Mouse (Mus musculus): ENCODE measurements around the gene Ilk. TPM values are rescaled to one million over a fixed set of nuclear protein-coding genes. Genes with fewer than 3 reads are reported as not detected.

Gene Ilk
- polyA plus RNA-seq, 1 experiment from 2014 or later: 317 TPM

DNA sequence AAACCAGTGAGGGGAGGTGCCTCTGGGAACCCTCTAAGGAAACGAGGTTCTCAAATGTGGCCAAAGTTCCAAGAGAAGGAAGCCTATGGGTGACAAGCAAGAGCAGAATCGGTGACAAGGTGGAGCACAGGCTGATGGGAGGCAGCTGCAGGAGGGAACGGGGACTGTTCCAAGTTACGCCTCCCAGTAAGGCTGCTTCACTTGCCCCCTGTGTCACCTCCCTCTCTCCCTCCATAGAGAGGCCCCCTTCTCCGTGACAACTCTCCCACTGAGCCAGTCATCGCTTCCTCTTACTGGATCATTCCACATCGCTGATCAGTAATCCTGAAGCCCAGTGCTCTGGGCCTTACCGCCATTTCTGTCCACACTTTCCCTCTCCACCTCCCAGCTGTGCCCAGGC, 38.3 kb downstream of the Ilk start:
- H3K27me3 ChIP-seq: no peaks in the 10 kb centered on the region
- ATAC-seq (ENCODE audit: low FRiP score, low read depth): no peak
- H3K36me3 ChIP-seq: peaks cover 66% of the 10 kb centered on the region
- H3K9ac ChIP-seq: no peak overlapping the region
- H3K4me1 ChIP-seq: peaks cover 64% of the 10 kb centered on the region
- 68% methylated on average over 8 of the region's 8 CpGs for WGBS
- H3K4me2 ChIP-seq (replicated peaks): no peak overlapping the region
- no peak overlapping the region for H3K27ac ChIP-seq
- no peak overlapping the region for H3K4me3 ChIP-seq
- H3K9me3 ChIP-seq: no peaks in the 10 kb centered on the region

DNA sequence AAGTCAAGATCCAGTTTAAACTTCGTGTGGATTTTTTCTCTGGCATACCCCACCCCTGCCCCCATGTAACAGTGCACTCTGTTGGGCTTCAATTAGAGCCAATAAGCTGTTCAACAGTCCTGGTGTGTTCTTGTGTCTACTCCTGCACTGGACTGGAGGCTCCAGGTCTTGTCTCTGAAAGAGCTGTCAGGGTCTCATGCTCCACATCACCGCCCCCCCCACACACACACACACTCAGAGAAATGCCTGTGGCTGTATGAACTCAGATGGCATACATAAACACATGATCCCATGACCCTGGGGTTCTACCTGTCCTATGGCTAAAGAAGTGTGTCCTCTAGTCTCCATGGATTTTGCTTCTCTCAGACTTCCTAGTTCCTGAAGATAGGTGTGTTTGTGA, 39.6 kb downstream of the Ilk start:
- Histone ChIP-seq H3K4me1 (peaks cover 68% of the 10 kb centered on the region), H3K36me3 (peaks cover 66% of the 10 kb centered on the region), H3K27me3 (no peaks in the 10 kb centered on the region), H3K27ac (no peak overlapping the region), H3K9me3 (no peaks in the 10 kb centered on the region), H3K4me2 (replicated peaks) (no peak overlapping the region), H3K9ac (no peak overlapping the region), H3K4me3 (no peak overlapping the region)
- 87% methylated on average over 2 of the region's 2 CpGs for WGBS
- no peak for ATAC-seq (ENCODE audit: low FRiP score, low read depth)

DNA sequence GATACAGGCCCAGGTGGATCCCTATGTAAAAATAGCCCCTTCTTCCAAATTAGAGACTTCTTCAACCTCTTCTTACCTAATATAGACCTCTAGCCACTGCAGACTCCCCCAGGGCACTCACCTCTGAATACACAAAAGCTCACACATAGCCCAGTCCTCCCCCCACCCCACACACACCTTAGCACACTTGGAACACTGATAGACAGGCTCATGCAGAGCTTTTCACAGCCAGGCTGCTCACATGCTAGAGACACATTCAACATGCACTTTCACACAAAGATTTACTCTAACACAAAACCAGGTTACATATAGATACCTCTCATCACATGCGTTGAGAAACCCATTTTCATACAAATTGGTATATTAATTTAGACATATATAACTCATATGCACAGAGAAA, 40.9 kb downstream of the Ilk start:
- H3K4me1 ChIP-seq: peaks cover 69% of the 10 kb centered on the region
- no peaks in the 10 kb centered on the region for H3K9me3 ChIP-seq
- H3K4me3 ChIP-seq: peak overlapping the region; percentile 44
- no peak for ATAC-seq (ENCODE audit: low FRiP score, low read depth)
- WGBS: 79% methylated on average over 1 of the region's 1 CpGs
- no peaks in the 10 kb centered on the region for H3K27me3 ChIP-seq
- H3K9ac ChIP-seq: peak overlapping the region; percentile 66; the same call in 1 of the 2 replicates
- H3K27ac ChIP-seq: peak overlapping the region; percentile 98; the same call in 1 of the 2 replicates
- peak overlapping the region; percentile 77 for H3K4me2 ChIP-seq (replicated peaks)
- H3K36me3 ChIP-seq: peaks cover 66% of the 10 kb centered on the region

DNA sequence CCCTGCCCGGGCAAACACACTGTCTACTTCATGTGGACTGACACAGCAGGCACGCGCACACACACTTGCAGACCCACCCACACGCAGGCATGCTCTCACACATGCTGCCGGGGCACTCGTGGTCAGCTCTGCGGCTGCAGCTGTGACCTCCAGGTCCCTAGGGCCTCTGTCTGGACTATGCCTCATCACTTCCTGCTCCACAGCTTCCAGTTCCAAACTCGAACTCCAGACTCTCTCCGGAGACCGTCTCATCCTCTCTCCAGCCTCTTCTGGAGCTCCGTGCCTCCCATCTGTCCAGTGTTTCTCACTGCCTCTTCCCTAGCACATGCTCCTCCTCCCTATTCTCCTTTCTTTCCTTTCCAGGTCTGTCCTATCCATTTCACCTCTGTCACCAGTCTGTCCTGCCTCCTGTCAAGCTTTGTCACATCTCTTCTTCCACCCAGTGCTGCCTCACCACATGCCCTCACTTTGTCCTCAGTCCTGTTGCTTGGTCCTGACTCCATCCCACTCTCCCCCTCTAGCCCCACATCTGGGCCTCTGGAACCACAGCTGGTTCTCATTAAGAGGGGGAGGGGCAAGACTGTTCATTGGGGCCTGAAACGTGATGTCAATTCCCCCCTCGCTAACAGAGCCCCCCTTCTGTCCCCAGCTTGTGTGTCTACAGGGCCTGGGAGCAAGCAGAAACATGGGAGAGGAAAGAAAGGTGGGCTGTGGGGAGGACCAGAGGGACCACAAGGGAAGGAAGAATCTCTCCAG, 41.6 kb downstream of the Ilk start:
- WGBS: 10% methylated on average over 13 of the region's 13 CpGs
- ATAC-seq (ENCODE audit: low FRiP score, low read depth): peak; percentile 93
- Histone ChIP-seq H3K4me3 (peak overlapping the region; percentile 44), H3K27ac (peak overlapping the region; percentile 98), H3K36me3 (peaks cover 66% of the 10 kb centered on the region), H3K9ac (peak overlapping the region; percentile 66), H3K4me1 (peaks cover 72% of the 10 kb centered on the region), H3K27me3 (no peaks in the 10 kb centered on the region), H3K9me3 (no peaks in the 10 kb centered on the region), H3K4me2 (replicated peaks) (peak overlapping the region; percentile 77)

DNA sequence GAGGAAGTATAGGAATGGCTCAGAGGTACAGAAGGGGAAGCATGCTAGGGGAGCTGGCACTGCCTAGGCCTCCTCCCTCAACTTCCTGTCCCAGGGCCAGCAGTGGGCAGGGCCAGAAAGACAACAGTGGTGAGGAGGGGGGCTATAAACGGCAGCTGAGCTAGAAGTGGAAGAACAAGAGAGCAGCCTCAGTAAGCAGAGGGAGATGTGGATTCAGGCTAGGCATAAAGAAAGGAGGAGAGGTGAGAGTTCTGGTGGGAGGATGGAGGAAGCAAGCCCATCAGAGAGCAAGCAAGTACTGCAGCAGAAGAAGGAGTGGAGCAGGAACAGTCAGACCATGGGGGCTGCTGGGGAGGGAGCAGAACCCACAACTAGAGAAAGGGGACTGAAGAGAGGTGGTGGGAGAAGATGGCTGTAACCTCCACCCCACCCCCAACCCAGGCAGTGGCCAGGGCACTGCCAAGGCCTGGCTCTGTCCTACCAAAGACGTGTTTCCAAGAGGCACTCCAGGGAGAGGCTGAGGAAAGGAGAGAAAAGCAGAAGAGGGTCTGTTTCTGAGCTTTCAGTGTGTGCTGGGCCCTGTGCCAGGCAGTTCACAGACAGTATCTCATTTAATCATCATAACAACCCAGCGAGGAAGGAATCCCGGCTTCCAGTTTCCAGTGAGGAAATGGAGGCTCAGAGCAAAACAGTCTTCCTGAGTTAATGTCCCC, 42.3 kb downstream of the Ilk start:
- no peaks in the 10 kb centered on the region for H3K9me3 ChIP-seq
- peak; percentile 93 for ATAC-seq (ENCODE audit: low FRiP score, low read depth)
- peak overlapping the region; percentile 77 for H3K4me2 ChIP-seq (replicated peaks)
- peaks cover 74% of the 10 kb centered on the region for H3K4me1 ChIP-seq
- H3K4me3 ChIP-seq: peak overlapping the region; percentile 44
- H3K9ac ChIP-seq: peak overlapping the region; percentile 59
- H3K27ac ChIP-seq: peak overlapping the region; percentile 98
- peaks cover 70% of the 10 kb centered on the region for H3K36me3 ChIP-seq
- H3K27me3 ChIP-seq: no peaks in the 10 kb centered on the region
- WGBS: 4% methylated on average over 4 of the region's 4 CpGs

DNA sequence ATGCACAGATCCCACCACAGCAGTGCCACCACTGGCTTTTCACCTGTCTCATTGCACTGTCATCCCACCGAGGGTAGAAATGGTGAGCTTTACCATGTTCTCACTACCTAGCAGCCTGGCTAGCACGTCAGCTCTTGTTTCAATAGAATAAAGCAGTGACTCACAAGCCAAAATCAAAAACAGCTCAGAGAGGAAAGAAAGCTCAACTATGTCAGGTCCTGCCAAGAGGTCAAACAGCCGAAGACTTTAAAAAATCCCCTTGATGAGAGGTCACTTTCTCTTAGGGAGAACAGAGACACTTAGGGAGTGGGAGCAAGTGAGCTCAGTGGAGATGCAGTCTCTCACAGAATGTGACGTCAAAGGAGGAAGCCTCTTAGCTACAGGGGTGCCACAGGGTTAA, 47.5 kb downstream of the Ilk start:
- H3K4me3 ChIP-seq: no peak overlapping the region
- peak overlapping the region; percentile 27; the same call in 1 of the 2 replicates for H3K9ac ChIP-seq
- H3K36me3 ChIP-seq: peaks cover 60% of the 10 kb centered on the region
- H3K9me3 ChIP-seq: no peaks in the 10 kb centered on the region
- no peak for ATAC-seq (ENCODE audit: low FRiP score, low read depth)
- H3K4me2 ChIP-seq (replicated peaks): peak overlapping the region; percentile 93
- peaks cover 72% of the 10 kb centered on the region for H3K4me1 ChIP-seq
- no peak overlapping the region; the same call in 1 of the 2 replicates for H3K27ac ChIP-seq
- no peaks in the 10 kb centered on the region for H3K27me3 ChIP-seq
- 38% methylated on average over 4 of the region's 4 CpGs for WGBS

DNA sequence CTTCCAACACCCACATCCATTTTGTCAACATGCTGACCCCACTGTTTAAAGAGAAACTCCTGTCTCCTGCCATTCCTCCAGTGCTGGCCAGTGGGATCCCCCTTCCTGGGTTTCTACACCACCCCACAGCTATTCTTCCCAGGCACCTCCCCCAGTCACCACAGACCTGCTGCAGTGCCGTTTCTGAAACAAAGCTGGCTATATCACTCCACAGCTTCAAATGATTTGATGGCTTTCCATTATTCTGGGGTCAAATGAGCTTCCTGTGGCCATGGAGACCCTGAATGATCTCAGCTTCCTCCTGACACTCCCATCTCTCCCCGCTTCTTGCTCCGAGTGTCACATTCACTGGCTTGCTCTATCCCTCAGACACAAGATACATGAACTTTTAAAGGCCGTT, 48.2 kb downstream of the Ilk start:
- Histone ChIP-seq H3K27me3 (no peaks in the 10 kb centered on the region), H3K27ac (no peak overlapping the region), H3K36me3 (peaks cover 57% of the 10 kb centered on the region), H3K9ac (peak overlapping the region; percentile 27; the same call in 1 of the 2 replicates), H3K4me3 (peak overlapping the region; percentile 5; the same call in 1 of the 2 replicates), H3K4me1 (peaks cover 66% of the 10 kb centered on the region), H3K9me3 (no peaks in the 10 kb centered on the region), H3K4me2 (replicated peaks) (peak overlapping the region; percentile 93)
- WGBS: 35% methylated on average over 4 of the region's 4 CpGs
- ATAC-seq (ENCODE audit: low FRiP score, low read depth): no peak

DNA sequence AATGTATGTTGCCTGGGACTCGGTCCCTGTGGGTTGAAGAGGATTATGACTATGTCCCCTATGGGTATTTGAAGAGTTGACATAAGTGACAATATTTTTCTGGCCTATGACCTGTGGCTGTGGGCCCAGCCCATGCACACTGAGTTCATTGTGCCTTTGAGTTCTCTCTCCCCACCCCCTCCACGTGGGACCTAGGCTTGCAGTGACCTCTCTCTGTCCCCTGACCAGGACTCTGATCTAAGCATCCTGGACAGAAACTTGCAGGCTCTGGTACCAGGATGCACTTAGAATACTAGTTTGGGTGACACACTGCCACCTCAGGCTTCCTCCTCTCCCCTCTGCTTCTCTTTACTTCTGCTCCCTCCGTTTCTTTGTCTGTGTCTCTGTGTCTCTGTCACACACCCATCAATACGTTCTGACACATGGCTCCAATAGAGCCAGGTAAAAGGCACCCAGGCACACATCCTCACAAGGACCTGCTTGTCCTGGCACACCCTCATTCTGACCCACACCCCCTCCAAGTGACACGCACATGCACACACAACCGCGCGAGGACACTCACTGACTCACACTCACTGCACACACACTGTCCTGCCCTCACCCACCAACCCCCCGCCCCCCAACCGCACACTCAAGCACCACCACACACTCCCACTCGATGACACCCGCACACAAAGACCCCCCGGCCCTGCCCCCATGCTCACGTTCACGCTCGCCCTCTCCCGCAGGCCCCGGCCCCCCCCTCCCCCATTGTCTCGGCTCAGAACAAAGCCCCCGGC, 50.3 kb downstream of the Ilk start:
- ATAC-seq (ENCODE audit: low FRiP score, low read depth): peak; percentile 70
- H3K36me3 ChIP-seq: peaks cover 36% of the 10 kb centered on the region
- H3K27ac ChIP-seq: peak overlapping the region; percentile 95
- peak overlapping the region; percentile 93 for H3K4me2 ChIP-seq (replicated peaks)
- H3K4me1 ChIP-seq: peaks cover 51% of the 10 kb centered on the region
- peak overlapping the region; percentile 98 for H3K9ac ChIP-seq
- no peaks in the 10 kb centered on the region for H3K27me3 ChIP-seq
- no peaks in the 10 kb centered on the region for H3K9me3 ChIP-seq
- H3K4me3 ChIP-seq: peak overlapping the region; percentile 94
- WGBS: 7% methylated on average over 20 of the region's 20 CpGs

DNA sequence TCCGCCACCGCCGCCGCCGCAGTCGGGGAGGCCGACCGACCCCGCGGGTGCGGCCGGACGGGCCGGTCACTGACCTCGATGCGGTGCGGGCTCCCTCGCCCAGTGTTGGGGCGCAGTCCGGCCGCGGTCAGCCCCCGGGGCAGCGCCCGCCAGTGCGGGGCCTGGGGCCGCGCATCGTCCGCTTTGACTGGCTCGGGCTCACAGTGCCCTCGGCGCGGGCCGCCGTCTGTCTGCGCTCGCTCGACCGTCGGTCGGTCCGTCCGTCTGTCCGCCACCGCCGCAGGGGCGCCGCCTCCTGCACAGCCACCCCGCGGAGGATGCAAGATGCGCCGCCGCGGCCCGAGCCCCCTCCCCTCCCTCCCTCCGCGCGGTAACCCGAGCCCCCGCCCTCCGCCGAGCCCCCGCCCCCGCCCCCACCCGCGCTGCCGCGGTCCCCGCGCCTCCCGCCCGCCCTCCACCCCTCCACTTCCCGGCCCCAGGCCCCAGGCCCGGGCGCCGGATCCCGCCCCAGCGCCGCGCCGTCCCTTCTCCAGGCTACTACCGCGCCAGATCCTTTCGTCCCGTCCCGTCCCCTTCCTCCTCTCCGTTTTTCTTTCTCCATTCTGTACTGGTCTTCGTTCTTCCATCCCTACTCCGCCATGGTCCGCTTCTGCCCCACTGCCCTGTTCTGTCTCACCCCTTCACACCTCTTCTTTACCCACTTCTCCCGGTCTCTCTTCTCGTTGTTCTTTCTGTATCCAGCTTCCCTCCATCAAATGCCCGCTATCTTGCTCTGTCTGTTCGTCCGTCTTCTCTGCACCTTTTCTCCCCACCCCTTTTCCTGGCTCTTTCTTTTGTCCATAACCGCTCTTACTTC, 51.1 kb downstream of the Ilk start, which contains the start of gene Dchs1:
Dchs1 (minus strand) TSS at position 370 of the 856 bp plus-strand sequence.
- Histone ChIP-seq H3K9ac (peak within 1 kb of the TSS; percentile 98), H3K4me3 (peak within 1 kb of the TSS; percentile 94), H3K9me3 (no peaks in the 10 kb centered on the region), H3K4me2 (replicated peaks) (peak within 1 kb of the TSS; percentile 93), H3K4me1 (peaks cover 51% of the 10 kb centered on the region), H3K27ac (peak within 1 kb of the TSS; percentile 95), H3K27me3 (no peaks in the 10 kb centered on the region), H3K36me3 (peaks cover 28% of the 10 kb centered on the region)
- peak; percentile 76 for ATAC-seq (ENCODE audit: low FRiP score, low read depth)
- under 1% methylated on average over 58 of the region's 97 CpGs for WGBS

DNA sequence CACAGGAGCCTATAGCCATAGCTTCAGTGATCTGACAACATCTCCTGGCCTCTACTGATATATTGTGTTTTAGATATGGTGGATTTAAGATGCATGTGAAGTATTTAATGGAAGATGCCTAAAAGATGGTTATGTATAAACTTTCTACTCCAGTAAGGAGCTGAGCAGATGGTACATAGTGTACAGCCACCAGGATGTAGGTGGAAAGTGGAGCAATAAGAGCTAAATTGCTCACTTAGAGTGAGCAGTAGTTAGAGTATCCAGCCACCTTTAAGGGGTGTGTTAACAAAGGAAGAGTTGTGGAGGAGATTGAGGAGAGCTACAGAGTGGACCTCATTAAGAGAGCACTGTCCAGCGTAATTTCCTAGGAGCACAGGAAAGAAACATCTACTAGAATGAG, 54.8 kb downstream of the Ilk start:
- 76% methylated on average over 1 of the region's 1 CpGs for WGBS
- no peaks in the 10 kb centered on the region for H3K36me3 ChIP-seq
- no peak overlapping the region for H3K9ac ChIP-seq
- no peaks in the 10 kb centered on the region for H3K9me3 ChIP-seq
- no peak overlapping the region for H3K4me3 ChIP-seq
- no peaks in the 10 kb centered on the region for H3K27me3 ChIP-seq
- no peak overlapping the region for H3K4me2 ChIP-seq (replicated peaks)
- ATAC-seq (ENCODE audit: low FRiP score, low read depth): no peak
- H3K27ac ChIP-seq: no peak overlapping the region
- H3K4me1 ChIP-seq: peaks cover 14% of the 10 kb centered on the region
